Mouse (Mus musculus): Measurements from ENCODE around the gene Lsmem1. TPM values are rescaled to one million over a fixed set of nuclear protein-coding genes. Genes with fewer than 3 reads are reported as not detected.
A peak's percentile ranks its signal among the peaks of the same experiment; 100 is the strongest.

The Lsmem1 gene
- polyA plus RNA-seq, 1 experiment from 2014 or later: 4.5 TPM

- Histone ChIP-seq H3K27me3 (replicated peaks; ENCODE audit: control insufficient read depth, insufficient read depth, low read length) (no peaks in the 10 kb centered on the region), H3K9ac (ENCODE audit: low read depth, low read length) (no peak overlapping the region), H3K9me3 (ENCODE audit: control insufficient read depth, low read length) (no peaks in the 10 kb centered on the region), H3K4me2 (ENCODE audit: low read depth, low read length) (no peak overlapping the region), H3K36me3 (ENCODE audit: control insufficient read depth, insufficient read depth, low read length) (no peaks in the 10 kb centered on the region), H3K4me3 (ENCODE audit: low read depth, low read length) (no peak overlapping the region), H3K27ac (replicated peaks; ENCODE audit: low read depth, low read length) (no peak overlapping the region), H3K4me1 (ENCODE audit: control insufficient read depth, insufficient read depth, low read length) (no peaks in the 10 kb centered on the region)
- DNase-seq (ENCODE audit: low spot score): no peak
- no peak for ATAC-seq (ENCODE audit: low read depth)
- 90% methylated on average over 7 of the region's 7 CpGs for WGBS
Measured at GRCm38 (mm10) chr12:40239161-40239560, 39.9 kb upstream of the Lsmem1 start.

- no peaks in the 10 kb centered on the region for H3K9me3 ChIP-seq (ENCODE audit: control insufficient read depth, low read length)
- ATAC-seq (ENCODE audit: low read depth) (no peak), DNase-seq (ENCODE audit: low spot score) (no peak)
- no peak overlapping the region for H3K9ac ChIP-seq (ENCODE audit: low read depth, low read length)
- no peaks in the 10 kb centered on the region for H3K4me1 ChIP-seq (ENCODE audit: control insufficient read depth, insufficient read depth, low read length)
- no peaks in the 10 kb centered on the region for H3K27me3 ChIP-seq (replicated peaks; ENCODE audit: control insufficient read depth, insufficient read depth, low read length)
- H3K36me3 ChIP-seq (ENCODE audit: control insufficient read depth, insufficient read depth, low read length): no peaks in the 10 kb centered on the region
- H3K4me3 ChIP-seq (ENCODE audit: low read depth, low read length): no peak overlapping the region
- no peak overlapping the region for H3K27ac ChIP-seq (replicated peaks; ENCODE audit: low read depth, low read length)
- WGBS: 90% methylated on average over 1 of the region's 1 CpGs
- H3K4me2 ChIP-seq (ENCODE audit: low read depth, low read length): no peak overlapping the region
Measured at GRCm38 (mm10) chr12:40232231-40232630, 32.9 kb upstream of the Lsmem1 start.

GRCm38 (mm10) chr12:40231632-40232031 lies 32.3 kb upstream of the Lsmem1 start:
- Histone ChIP-seq H3K4me2 (ENCODE audit: low read depth, low read length) (no peak overlapping the region), H3K4me3 (ENCODE audit: low read depth, low read length) (no peak overlapping the region), H3K27ac (replicated peaks; ENCODE audit: low read depth, low read length) (no peak overlapping the region), H3K36me3 (ENCODE audit: control insufficient read depth, insufficient read depth, low read length) (no peaks in the 10 kb centered on the region), H3K4me1 (ENCODE audit: control insufficient read depth, insufficient read depth, low read length) (no peaks in the 10 kb centered on the region), H3K9ac (ENCODE audit: low read depth, low read length) (no peak overlapping the region), H3K9me3 (ENCODE audit: control insufficient read depth, low read length) (no peaks in the 10 kb centered on the region), H3K27me3 (replicated peaks; ENCODE audit: control insufficient read depth, insufficient read depth, low read length) (no peaks in the 10 kb centered on the region)
- no peak for DNase-seq (ENCODE audit: low spot score)
- ATAC-seq (ENCODE audit: low read depth): no peak
- WGBS: 92% methylated on average over 2 of the region's 2 CpGs

DNA sequence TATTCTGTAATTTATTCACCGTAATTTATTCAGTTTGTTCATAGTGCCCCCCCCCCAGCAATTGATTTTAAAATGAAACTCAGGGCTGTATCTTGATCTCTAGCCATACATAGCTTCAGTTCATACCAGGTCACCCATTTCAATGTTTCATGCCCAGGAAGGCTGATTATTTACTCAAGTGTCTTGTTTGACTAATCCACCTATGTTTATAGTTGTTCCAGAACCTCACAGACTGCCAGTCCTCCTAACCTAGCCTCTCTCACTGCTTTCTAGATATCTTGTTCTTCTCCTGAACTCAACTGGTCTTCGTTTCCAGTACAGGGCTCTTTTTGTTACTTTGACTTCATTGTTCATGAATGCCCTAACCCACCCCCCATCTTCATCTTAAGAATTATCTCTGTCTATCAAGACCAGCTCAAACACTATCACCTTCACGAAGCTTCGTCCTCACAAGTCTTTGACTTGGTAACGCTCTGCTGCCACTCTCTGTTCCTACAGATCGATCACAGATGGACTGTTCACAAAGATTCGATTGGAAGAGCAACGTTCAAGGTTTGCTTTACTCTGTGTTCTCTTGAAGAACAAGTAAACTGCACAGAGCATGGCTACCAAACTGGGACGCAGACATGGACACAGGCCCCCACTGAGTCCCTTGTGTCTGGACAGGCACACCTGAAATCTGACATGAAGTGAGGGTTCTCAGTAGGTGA lies 25.0 kb upstream of the Lsmem1 start:
- H3K9me3 ChIP-seq (ENCODE audit: control insufficient read depth, low read length): no peaks in the 10 kb centered on the region

GRCm38 (mm10) chr12:40223676-40224075 lies 24.4 kb upstream of the Lsmem1 start:
- 55% methylated on average over 10 of the region's 10 CpGs for WGBS
- H3K36me3 ChIP-seq (ENCODE audit: control insufficient read depth, insufficient read depth, low read length): no peaks in the 10 kb centered on the region
- ATAC-seq (ENCODE audit: low read depth): no peak

More for the DNA sequence above, 25.0 kb upstream of the Lsmem1 start:
- Histone ChIP-seq H3K4me2 (ENCODE audit: low read depth, low read length) (no peak overlapping the region), H3K9ac (ENCODE audit: low read depth, low read length) (no peak overlapping the region), H3K4me3 (ENCODE audit: low read depth, low read length) (no peak overlapping the region), H3K27ac (replicated peaks; ENCODE audit: low read depth, low read length) (no peak overlapping the region), H3K36me3 (ENCODE audit: control insufficient read depth, insufficient read depth, low read length) (no peaks in the 10 kb centered on the region), H3K27me3 (replicated peaks; ENCODE audit: control insufficient read depth, insufficient read depth, low read length) (no peaks in the 10 kb centered on the region), H3K4me1 (ENCODE audit: control insufficient read depth, insufficient read depth, low read length) (peaks cover 26% of the 10 kb centered on the region)
- no peak for ATAC-seq (ENCODE audit: low read depth)
- DNase-seq (ENCODE audit: low spot score): no peak
- 96% methylated on average over 9 of the region's 9 CpGs for WGBS

DNA sequence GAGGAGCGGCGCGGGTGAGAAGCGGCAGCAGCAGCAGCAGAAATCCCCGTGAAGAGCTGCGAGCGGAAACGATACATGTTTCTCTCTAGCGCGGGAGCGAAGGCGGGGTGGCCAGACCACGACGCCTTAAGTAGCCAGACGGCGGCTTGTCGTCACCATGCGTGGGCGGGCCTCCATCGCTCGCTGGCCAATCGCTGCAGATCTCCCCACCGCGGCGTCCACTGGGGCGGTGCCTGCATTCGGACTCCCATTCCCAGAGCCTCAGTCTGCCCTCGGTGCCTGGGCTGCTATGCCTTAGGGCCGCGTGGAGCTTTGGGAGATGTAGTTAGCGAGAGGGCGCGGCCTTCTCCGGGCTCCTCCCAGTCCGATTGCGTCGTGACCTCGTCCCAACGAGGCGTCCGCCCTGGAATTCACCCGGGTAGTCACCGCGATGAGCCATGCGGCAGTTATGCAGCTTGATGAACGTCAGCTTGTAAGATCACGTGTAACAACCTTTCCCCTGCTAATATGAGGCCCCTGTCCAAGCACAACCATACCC lies 23.9 kb upstream of the Lsmem1 start:
- peak overlapping the region; percentile 83 for H3K4me2 ChIP-seq (ENCODE audit: low read depth, low read length)
- no peaks in the 10 kb centered on the region for H3K9me3 ChIP-seq (ENCODE audit: control insufficient read depth, low read length)
- under 1% methylated on average over 37 of the region's 47 CpGs for WGBS
- no peaks in the 10 kb centered on the region for H3K36me3 ChIP-seq (ENCODE audit: control insufficient read depth, insufficient read depth, low read length)
- ATAC-seq (ENCODE audit: low read depth) (peak; percentile 99), DNase-seq (ENCODE audit: low spot score) (peak; percentile 100)
- peaks cover 26% of the 10 kb centered on the region for H3K4me1 ChIP-seq (ENCODE audit: control insufficient read depth, insufficient read depth, low read length)
- peak overlapping the region; percentile 94 for H3K9ac ChIP-seq (ENCODE audit: low read depth, low read length)
- H3K4me3 ChIP-seq (ENCODE audit: low read depth, low read length): peak overlapping the region; percentile 100
- H3K27me3 ChIP-seq (replicated peaks; ENCODE audit: control insufficient read depth, insufficient read depth, low read length): no peaks in the 10 kb centered on the region
- H3K27ac ChIP-seq (replicated peaks; ENCODE audit: low read depth, low read length): peak overlapping the region; percentile 98

More at GRCm38 (mm10) chr12:40223676-40224075, 24.4 kb upstream of the Lsmem1 start:
- peak; percentile 10 for DNase-seq (ENCODE audit: low spot score)
- Histone ChIP-seq H3K9ac (ENCODE audit: low read depth, low read length) (peak overlapping the region; percentile 61), H3K27me3 (replicated peaks; ENCODE audit: control insufficient read depth, insufficient read depth, low read length) (no peaks in the 10 kb centered on the region), H3K9me3 (ENCODE audit: control insufficient read depth, low read length) (no peaks in the 10 kb centered on the region), H3K4me1 (ENCODE audit: control insufficient read depth, insufficient read depth, low read length) (peaks cover 26% of the 10 kb centered on the region), H3K4me2 (ENCODE audit: low read depth, low read length) (peak overlapping the region; percentile 83), H3K4me3 (ENCODE audit: low read depth, low read length) (peak overlapping the region; percentile 100), H3K27ac (replicated peaks; ENCODE audit: low read depth, low read length) (peak overlapping the region; percentile 79)

DNA sequence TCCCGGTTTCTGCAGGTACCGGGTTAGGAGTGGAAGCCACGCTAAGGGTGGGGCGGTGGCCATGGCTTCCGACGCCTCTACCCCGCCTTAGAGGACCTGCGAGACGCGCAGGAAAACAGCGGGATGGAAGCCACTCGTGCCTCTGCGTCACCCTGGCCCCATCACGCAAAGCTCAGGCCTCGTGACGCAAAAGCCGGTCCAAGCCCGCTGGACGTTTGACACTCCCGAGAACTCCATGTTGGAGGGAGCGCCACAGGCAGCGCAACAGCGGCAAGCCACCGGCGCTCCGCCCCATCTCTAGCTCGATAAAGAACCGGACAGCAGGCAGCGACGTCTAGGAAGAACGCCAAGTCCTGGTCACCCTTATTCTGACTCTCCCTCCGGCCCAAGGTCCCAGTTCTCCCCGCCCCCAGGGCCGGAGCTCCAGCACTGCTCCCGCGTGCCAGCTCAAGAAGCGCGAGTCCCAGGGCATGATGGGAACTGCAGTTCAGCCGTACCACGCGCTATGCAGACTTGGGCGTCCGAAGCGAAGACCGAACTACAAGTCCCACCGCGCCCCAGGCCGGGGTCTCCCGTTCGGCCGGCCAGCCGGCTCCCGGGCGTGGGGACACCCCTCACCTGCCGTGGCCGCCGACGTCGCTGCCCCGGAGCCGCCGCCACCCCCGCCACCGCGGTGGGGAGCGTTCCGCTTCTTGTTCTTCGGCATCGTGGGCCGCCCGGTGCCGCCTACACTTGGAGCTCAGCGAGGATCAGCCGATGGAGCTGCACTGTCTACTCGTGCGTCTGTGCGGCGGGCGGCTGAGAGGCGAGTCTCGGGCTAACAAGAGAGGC lies 23.2 kb upstream of the Lsmem1 start:
- under 1% methylated on average over 60 of the region's 81 CpGs for WGBS
- Histone ChIP-seq H3K27ac (replicated peaks; ENCODE audit: low read depth, low read length) (peak overlapping the region; percentile 98), H3K4me2 (ENCODE audit: low read depth, low read length) (peak overlapping the region; percentile 57), H3K27me3 (replicated peaks; ENCODE audit: control insufficient read depth, insufficient read depth, low read length) (no peaks in the 10 kb centered on the region), H3K36me3 (ENCODE audit: control insufficient read depth, insufficient read depth, low read length) (no peaks in the 10 kb centered on the region), H3K4me3 (ENCODE audit: low read depth, low read length) (peak overlapping the region; percentile 100), H3K9ac (ENCODE audit: low read depth, low read length) (peak overlapping the region; percentile 94), H3K9me3 (ENCODE audit: control insufficient read depth, low read length) (no peaks in the 10 kb centered on the region), H3K4me1 (ENCODE audit: control insufficient read depth, insufficient read depth, low read length) (peaks cover 26% of the 10 kb centered on the region)
- ATAC-seq (ENCODE audit: low read depth) (peak; percentile 95), DNase-seq (ENCODE audit: low spot score) (peak; percentile 99)

DNA sequence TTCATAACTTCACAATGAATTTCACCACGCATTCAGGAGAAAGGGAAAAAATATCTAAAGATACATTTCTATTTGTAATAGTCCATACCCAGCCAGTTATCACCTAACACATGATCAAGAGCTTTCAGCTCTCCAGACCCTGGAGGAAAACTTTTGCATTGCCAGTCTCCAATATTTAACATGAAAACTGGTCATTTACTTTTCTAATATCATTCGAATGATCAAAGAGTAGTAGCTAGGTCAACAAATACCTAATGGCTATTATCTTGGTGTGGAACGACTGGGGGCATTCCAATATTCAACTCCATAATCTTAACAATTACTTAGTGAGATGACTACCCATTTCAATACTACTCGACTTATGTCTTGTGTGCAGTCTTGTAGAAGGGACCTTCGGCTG lies 22.3 kb upstream of the Lsmem1 start:
- Histone ChIP-seq H3K4me1 (ENCODE audit: control insufficient read depth, insufficient read depth, low read length) (peaks cover 26% of the 10 kb centered on the region), H3K4me2 (ENCODE audit: low read depth, low read length) (peak overlapping the region; percentile 57), H3K36me3 (ENCODE audit: control insufficient read depth, insufficient read depth, low read length) (peaks cover 6% of the 10 kb centered on the region), H3K27me3 (replicated peaks; ENCODE audit: control insufficient read depth, insufficient read depth, low read length) (no peaks in the 10 kb centered on the region), H3K4me3 (ENCODE audit: low read depth, low read length) (peak overlapping the region; percentile 100), H3K9ac (ENCODE audit: low read depth, low read length) (peak overlapping the region; percentile 94), H3K9me3 (ENCODE audit: control insufficient read depth, low read length) (no peaks in the 10 kb centered on the region), H3K27ac (replicated peaks; ENCODE audit: low read depth, low read length) (no peak overlapping the region; the same call in 1 of the 2 replicates)
- DNase-seq (ENCODE audit: low spot score): no peak
- WGBS: 15% methylated on average over 5 of the region's 5 CpGs
- ATAC-seq (ENCODE audit: low read depth): no peak

Measured in embryonic facial prominence, embryonic 14.5 days (tissue).